Mouse (Mus musculus): ENCODE data around the gene Npb. TPM values are rescaled to one million over a fixed set of nuclear protein-coding genes. Genes with fewer than 3 reads are reported as not detected.

Npb gene
- polyA plus RNA-seq, 1 experiment from 2014 or later, result 14.9 TPM

DNA sequence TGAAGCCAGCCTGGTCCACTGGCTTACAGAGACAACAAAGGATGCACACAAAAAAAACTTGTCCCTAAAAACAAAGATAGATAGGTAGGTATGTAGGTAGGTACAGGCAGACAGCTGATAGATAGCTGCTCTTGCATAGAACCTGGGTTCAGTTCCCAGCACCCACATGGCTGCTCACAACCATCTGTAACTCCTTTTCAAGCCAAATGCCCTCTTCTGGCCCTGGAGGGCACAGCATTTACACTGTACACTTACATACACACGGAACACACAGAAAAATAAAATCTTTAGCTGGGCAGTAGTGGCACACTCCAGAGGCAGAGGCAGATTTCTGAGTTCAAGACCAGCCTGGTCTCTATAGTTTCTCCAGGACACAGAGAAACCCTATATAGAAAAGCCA, 24.3 kb upstream of the Npb start:
- Histone ChIP-seq H3K36me3 (ENCODE audit: control insufficient read depth, insufficient read depth, low read length) (peaks cover 22% of the 10 kb centered on the region), H3K4me2 (ENCODE audit: low read depth, low read length) (no peak overlapping the region), H3K9me3 (replicated peaks; ENCODE audit: control insufficient read depth, low read length) (0 out of 2 replicates have a peak, but pooled peaks cover 5% of the 10 kb centered on the region), H3K9ac (ENCODE audit: low read length) (no peak overlapping the region), H3K4me3 (replicated peaks; ENCODE audit: low read length) (no peak overlapping the region), H3K27me3 (ENCODE audit: control insufficient read depth, insufficient read depth, low read length) (no peaks in the 10 kb centered on the region), H3K4me1 (ENCODE audit: control insufficient read depth, insufficient read depth, low read length) (peaks cover 22% of the 10 kb centered on the region), H3K27ac (ENCODE audit: low read length) (no peak overlapping the region)
- 97% methylated on average over 1 of the region's 1 CpGs for WGBS
- ATAC-seq (ENCODE audit: insufficient read depth, low FRiP score), result no peak

DNA sequence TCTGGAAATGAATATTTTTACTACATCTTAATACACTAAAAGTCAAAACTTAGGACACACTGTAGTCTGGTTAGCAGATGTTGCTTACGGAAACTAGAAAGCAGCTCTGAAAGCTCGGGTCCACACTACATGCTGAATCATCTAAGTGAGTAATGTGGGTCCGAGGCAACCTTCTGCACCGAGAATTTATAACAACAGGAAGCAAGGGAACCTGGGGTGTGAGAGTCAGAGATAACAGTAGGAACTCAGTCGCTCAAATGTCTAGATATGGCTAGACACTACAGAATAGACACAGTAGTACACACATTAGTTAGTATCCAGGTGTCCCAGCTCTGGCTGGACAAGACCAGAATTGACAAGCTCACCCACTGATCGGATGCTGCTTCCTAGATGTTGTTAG, 19.7 kb upstream of the Npb start:
- no peak overlapping the region for H3K4me2 ChIP-seq (ENCODE audit: low read depth, low read length)
- H3K36me3 ChIP-seq (ENCODE audit: control insufficient read depth, insufficient read depth, low read length), result peaks cover 15% of the 10 kb centered on the region; the same call in 1 of the 2 replicates
- no peaks in the 10 kb centered on the region for H3K27me3 ChIP-seq (ENCODE audit: control insufficient read depth, insufficient read depth, low read length)
- H3K4me1 ChIP-seq (ENCODE audit: control insufficient read depth, insufficient read depth, low read length), result no peaks in the 10 kb centered on the region
- H3K27ac ChIP-seq (ENCODE audit: low read length), result no peak overlapping the region
- 0 out of 2 replicates have a peak, but pooled peaks cover 5% of the 10 kb centered on the region for H3K9me3 ChIP-seq (replicated peaks; ENCODE audit: control insufficient read depth, low read length)
- 89% methylated on average over 6 of the region's 6 CpGs for WGBS
- no peak overlapping the region for H3K4me3 ChIP-seq (replicated peaks; ENCODE audit: low read length)
- ATAC-seq (ENCODE audit: insufficient read depth, low FRiP score), result no peak
- H3K9ac ChIP-seq (ENCODE audit: low read length), result no peak overlapping the region

DNA sequence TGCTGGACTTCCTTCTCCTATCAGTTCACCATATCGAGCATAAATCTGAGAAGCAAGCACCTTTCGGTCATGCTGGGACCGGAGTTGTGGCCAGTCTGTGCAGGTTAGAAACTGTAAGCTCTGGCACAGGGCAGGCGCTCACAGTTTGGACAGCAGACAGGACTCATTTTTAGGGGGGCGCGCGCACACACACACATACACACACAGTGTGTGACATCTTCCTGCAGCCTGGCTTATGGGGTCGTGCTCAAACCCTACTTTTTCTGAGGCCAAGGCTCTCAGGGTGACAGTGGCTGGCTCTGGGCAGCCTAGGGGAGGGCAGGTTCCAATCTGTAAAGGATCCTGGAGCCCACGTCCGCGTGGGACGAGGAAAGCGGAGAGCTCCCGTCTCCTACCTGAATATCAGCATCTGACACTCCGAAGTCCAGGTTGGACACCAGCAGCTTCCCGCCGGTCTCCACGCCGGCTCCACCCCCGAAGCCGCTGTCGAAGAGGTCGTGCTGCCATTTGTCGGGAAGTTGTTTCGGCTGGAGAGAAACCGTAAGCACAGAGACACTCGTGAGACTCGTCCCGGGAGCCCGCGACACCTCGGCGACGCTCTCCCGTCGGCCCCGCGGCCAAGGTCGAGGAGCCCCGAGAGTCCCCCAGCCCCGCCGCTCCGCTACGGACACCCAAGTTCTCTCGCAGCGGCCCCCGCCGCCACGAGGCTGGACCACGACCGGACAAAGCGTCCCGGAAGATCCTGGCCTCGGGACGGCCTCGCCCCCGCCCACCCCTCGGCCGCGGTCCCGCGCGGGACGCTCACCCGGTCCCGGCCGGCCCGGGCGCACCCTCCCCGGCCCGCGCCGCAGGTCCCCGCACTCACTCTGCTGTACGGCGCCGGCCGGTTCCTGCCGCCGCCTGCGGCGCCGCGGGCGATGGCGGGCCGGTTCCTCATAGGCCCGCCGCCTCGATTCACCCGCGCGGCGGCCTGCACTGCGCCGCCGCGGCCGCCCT, 10.7 kb upstream of the Npb start:
- peak overlapping the region; percentile 96 for H3K4me3 ChIP-seq (replicated peaks; ENCODE audit: low read length)
- H3K4me1 ChIP-seq (ENCODE audit: control insufficient read depth, insufficient read depth, low read length), result peaks cover 25% of the 10 kb centered on the region
- peak overlapping the region; percentile 94 for H3K4me2 ChIP-seq (ENCODE audit: low read depth, low read length)
- H3K27me3 ChIP-seq (ENCODE audit: control insufficient read depth, insufficient read depth, low read length), result no peaks in the 10 kb centered on the region
- peak overlapping the region; percentile 100 for H3K9ac ChIP-seq (ENCODE audit: low read length)
- H3K36me3 ChIP-seq (ENCODE audit: control insufficient read depth, insufficient read depth, low read length), result peaks cover 26% of the 10 kb centered on the region
- peak overlapping the region; percentile 90 for H3K27ac ChIP-seq (ENCODE audit: low read length)
- no peaks in the 10 kb centered on the region for H3K9me3 ChIP-seq (replicated peaks; ENCODE audit: control insufficient read depth, low read length)
- ATAC-seq (ENCODE audit: insufficient read depth, low FRiP score), result peak; percentile 5
- 2% methylated on average over 99 of the region's 99 CpGs for WGBS

DNA sequence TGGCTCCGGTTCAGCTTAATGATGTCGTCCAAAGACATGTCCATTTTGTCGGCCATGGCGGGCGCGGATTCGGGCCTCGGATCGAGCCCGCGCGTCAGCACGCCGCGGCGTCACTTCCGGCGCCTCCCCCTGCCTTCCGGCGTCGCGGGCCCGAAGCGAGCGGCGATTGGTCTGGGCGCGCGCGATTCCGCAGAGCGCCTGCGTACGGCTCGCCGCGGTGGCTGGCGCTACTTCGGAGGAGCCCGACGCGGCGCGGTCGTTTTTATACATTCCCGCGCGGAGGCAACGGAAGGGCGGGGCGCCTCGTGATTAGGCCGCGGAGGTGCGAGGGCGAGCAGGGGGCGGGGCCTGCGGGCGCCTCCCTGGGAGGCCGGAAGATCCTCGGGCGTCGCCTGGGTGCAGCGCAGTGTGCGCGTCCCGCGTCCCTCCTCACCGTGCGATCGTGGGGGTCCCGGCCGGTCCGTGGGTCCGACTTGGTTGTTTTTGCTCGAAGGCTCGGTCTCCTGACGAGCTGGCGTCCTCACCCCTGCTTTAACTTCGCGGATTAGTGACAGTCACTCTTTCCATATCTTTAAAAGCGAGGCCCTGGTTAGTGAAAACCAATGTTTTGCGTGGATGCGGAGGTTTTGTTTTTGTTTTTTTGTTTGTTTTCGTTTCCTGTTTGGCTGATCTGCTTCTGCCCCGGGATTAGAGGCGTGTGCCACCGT, 9.8 kb upstream of the Npb start, which contains the start of the genes Alyref and Anapc11:
Gene Alyref, minus strand, starts transcription at position 83 of the 707 bp plus-strand sequence.
Gene Anapc11, plus strand, starts transcription at position 139 of the 707 bp plus-strand sequence.
- Histone ChIP-seq H3K9me3 (replicated peaks; ENCODE audit: control insufficient read depth, low read length) (no peaks in the 10 kb centered on the region), H3K27ac (ENCODE audit: low read length) (peak within 1 kb of the TSS; percentile 90), H3K9ac (ENCODE audit: low read length) (peak within 1 kb of the TSS; percentile 100), H3K36me3 (ENCODE audit: control insufficient read depth, insufficient read depth, low read length) (peaks cover 32% of the 10 kb centered on the region), H3K4me2 (ENCODE audit: low read depth, low read length) (peak within 1 kb of the TSS; percentile 94), H3K4me3 (replicated peaks; ENCODE audit: low read length) (peak within 1 kb of the TSS; percentile 96), H3K27me3 (ENCODE audit: control insufficient read depth, insufficient read depth, low read length) (no peaks in the 10 kb centered on the region), H3K4me1 (ENCODE audit: control insufficient read depth, insufficient read depth, low read length) (peaks cover 25% of the 10 kb centered on the region)
- ATAC-seq (ENCODE audit: insufficient read depth, low FRiP score), result peak; percentile 98
- WGBS, result under 1% methylated on average over 83 of the region's 88 CpGs

DNA sequence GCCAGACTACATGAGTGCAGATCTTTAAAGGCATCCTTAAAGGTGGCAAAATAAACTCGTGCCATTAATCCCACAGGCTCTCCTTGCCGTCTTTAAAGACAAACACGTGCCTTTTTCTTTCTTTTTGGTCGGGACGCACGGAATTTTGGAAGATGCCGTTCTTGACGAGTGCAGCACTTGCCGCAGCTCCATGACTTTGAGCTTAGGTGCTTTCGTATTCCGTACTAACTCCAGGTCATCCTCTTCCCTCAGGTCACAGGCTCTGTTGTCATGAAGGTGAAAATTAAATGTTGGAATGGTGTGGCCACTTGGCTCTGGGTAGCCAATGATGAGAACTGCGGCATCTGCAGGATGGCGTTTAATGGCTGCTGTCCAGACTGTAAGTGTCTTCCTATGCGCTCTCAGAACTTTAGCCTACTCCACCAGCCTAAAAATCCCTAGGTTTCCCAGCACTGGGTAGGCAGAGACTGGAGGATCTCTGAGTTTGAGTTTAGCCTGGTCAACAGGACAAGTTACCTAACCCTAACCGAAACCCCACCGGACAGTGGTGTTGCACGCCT, 9.2 kb upstream of the Npb start:
- H3K9me3 ChIP-seq (replicated peaks; ENCODE audit: control insufficient read depth, low read length), result no peaks in the 10 kb centered on the region
- H3K4me1 ChIP-seq (ENCODE audit: control insufficient read depth, insufficient read depth, low read length), result peaks cover 25% of the 10 kb centered on the region
- peak overlapping the region; percentile 87 for H3K27ac ChIP-seq (ENCODE audit: low read length)
- H3K36me3 ChIP-seq (ENCODE audit: control insufficient read depth, insufficient read depth, low read length), result peaks cover 28% of the 10 kb centered on the region
- 40% methylated on average over 17 of the region's 17 CpGs for WGBS
- no peak for ATAC-seq (ENCODE audit: insufficient read depth, low FRiP score)
- H3K4me2 ChIP-seq (ENCODE audit: low read depth, low read length), result peak overlapping the region; percentile 80
- peak overlapping the region; percentile 96 for H3K4me3 ChIP-seq (replicated peaks; ENCODE audit: low read length)
- peak overlapping the region; percentile 70 for H3K9ac ChIP-seq (ENCODE audit: low read length)
- no peaks in the 10 kb centered on the region for H3K27me3 ChIP-seq (ENCODE audit: control insufficient read depth, insufficient read depth, low read length)

DNA sequence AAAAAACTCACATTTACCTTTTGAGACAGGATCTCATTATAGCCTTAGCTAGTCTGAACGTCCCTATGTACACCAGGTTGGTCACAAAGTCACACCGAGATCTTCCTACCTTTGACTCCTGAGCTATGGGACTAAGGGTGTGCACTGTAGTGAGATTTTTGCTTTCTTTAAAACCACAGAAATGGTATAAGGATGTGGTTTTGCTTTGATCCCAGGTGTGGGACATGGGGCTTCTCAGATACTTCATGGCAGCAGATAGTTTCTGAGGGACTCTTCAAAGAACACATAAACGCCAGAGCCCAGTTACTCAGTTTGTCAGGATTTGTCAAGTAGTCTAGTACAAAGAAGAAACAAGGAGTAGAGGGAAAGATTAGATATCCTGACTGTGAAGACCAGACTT, 7.6 kb upstream of the Npb start:
- Histone ChIP-seq H3K27ac (ENCODE audit: low read length) (no peak overlapping the region), H3K36me3 (ENCODE audit: control insufficient read depth, insufficient read depth, low read length) (peaks cover 21% of the 10 kb centered on the region; the same call in 1 of the 2 replicates), H3K27me3 (ENCODE audit: control insufficient read depth, insufficient read depth, low read length) (no peaks in the 10 kb centered on the region), H3K9ac (ENCODE audit: low read length) (no peak overlapping the region), H3K4me1 (ENCODE audit: control insufficient read depth, insufficient read depth, low read length) (peaks cover 25% of the 10 kb centered on the region), H3K9me3 (replicated peaks; ENCODE audit: control insufficient read depth, low read length) (no peaks in the 10 kb centered on the region), H3K4me2 (ENCODE audit: low read depth, low read length) (no peak overlapping the region), H3K4me3 (replicated peaks; ENCODE audit: low read length) (no peak overlapping the region)
- ATAC-seq (ENCODE audit: insufficient read depth, low FRiP score), result no peak
- WGBS, result 94% methylated on average over 3 of the region's 3 CpGs

DNA sequence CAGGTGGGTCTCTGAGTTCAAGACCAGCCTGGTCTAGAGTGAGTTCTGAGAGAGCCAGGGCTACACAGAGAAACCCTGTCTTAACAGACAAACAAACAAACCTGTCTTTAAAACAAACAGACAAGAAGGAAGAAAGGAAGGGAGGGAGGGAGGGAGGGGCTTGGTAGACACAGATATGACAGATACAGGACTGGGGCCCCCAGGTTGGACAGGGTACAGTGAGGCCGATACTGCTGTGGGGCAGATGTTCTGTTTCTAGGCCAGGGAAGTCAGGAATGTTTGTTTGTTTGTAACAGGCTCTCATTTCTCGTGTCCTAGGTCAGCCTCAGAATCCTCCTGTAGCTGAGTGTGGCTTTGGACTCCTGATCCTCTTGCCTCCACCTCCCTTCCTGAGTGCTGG, 4.7 kb upstream of the Npb start:
- H3K4me1 ChIP-seq (ENCODE audit: control insufficient read depth, insufficient read depth, low read length), result peaks cover 22% of the 10 kb centered on the region
- no peaks in the 10 kb centered on the region for H3K27me3 ChIP-seq (ENCODE audit: control insufficient read depth, insufficient read depth, low read length)
- ATAC-seq (ENCODE audit: insufficient read depth, low FRiP score), result no peak
- H3K4me2 ChIP-seq (ENCODE audit: low read depth, low read length), result no peak overlapping the region
- H3K36me3 ChIP-seq (ENCODE audit: control insufficient read depth, insufficient read depth, low read length), result peaks cover 19% of the 10 kb centered on the region; the same call in 1 of the 2 replicates
- no peak overlapping the region for H3K9ac ChIP-seq (ENCODE audit: low read length)
- H3K4me3 ChIP-seq (replicated peaks; ENCODE audit: low read length), result no peak overlapping the region
- no peaks in the 10 kb centered on the region for H3K9me3 ChIP-seq (replicated peaks; ENCODE audit: control insufficient read depth, low read length)
- 73% methylated on average over 2 of the region's 2 CpGs for WGBS
- H3K27ac ChIP-seq (ENCODE audit: low read length), result no peak overlapping the region

DNA sequence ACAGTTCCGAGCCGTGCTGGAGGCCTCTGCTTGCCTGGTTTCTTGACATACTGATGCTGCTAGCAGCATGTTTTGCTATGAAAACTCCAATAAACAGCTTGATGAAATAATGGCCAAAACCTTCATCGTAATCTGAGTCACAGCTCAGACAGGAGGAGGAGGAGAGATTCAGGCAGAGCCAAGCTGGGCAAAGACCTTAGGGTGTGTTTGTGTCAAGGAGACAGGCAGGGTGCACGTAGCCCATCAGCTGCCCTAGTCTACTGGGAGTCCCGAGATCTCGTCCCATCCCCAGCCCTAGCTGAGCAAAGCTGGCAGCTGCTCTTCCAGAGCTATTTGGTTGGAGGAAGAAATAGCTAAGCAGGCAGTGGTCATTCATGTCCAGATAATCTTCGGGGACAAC, 2.6 kb upstream of the Npb start:
- WGBS, result 84% methylated on average over 7 of the region's 7 CpGs
- Histone ChIP-seq H3K36me3 (ENCODE audit: control insufficient read depth, insufficient read depth, low read length) (peaks cover 18% of the 10 kb centered on the region; the same call in 1 of the 2 replicates), H3K4me3 (replicated peaks; ENCODE audit: low read length) (no peak overlapping the region), H3K27me3 (ENCODE audit: control insufficient read depth, insufficient read depth, low read length) (no peaks in the 10 kb centered on the region), H3K9ac (ENCODE audit: low read length) (no peak overlapping the region), H3K4me2 (ENCODE audit: low read depth, low read length) (no peak overlapping the region), H3K9me3 (replicated peaks; ENCODE audit: control insufficient read depth, low read length) (no peaks in the 10 kb centered on the region), H3K27ac (ENCODE audit: low read length) (no peak overlapping the region), H3K4me1 (ENCODE audit: control insufficient read depth, insufficient read depth, low read length) (peaks cover 27% of the 10 kb centered on the region)
- ATAC-seq (ENCODE audit: insufficient read depth, low FRiP score), result no peak

All from stomach, embryonic 16.5 days (tissue).